Mouse (Mus musculus) spleen, adult 2 months (tissue): ENCODE measurements around the gene Prrt2.

Experiments
- CTCF ChIP-seq: fragments of 200-500 bp; IDR thresholded peaks from 2 replicates; pipeline ENCODE4 v1.5.1; 2011; ENCODE audit warnings: mild to moderate bottlenecking, inconsistent platforms; ENCODE audit not compliant: insufficient read depth, insufficient read length, insufficient replicate concordance; ENCODE audit errors: extremely low read depth
- POLR2A ChIP-seq: fragments of 200-500 bp; IDR thresholded peaks from 2 replicates; pipeline ENCODE4 v1.6.1; 2011; ENCODE audit warnings: low read depth, low read length, inconsistent platforms

DNA sequence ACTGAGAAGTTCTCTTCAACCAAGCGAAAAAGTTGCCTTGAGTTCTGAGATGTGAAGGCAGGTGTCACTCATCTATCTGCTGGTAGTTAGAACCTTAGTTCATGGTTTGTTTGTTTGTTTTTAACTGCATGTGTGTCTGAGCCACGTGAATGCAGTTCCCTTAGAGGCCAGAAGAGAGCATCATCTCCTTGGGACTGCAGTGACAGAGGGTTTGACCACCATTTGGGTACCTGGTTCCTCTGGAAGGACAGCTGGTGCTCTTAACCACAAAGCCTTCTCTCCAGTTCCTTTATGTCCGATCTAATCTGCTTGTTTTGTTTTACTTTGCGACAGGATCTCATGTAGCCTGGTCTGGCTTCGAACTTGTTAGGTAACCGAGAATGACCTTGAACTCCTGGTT lies 44.5 kb upstream of the Prrt2 start:
- no peak for TF ChIP-seq CTCF
- no peak for TF ChIP-seq POLR2A
